Mouse (Mus musculus): ENCODE data around the gene Thg1l.

Thg1l gene

GRCm38 (mm10) chr11:45955127-45955627, at the start of gene Thg1l:
TSS of gene Thg1l (minus strand) at chr11:45955494.
- in situ Hi-C loops (cut with MseI, MboI), result no loop called here

- in situ Hi-C loops (cut with MseI, MboI), result no loop called here
Observed at GRCm38 (mm10) chr11:45992087-45992486, 36.8 kb upstream of the Thg1l start.

- in situ Hi-C loops (cut with MseI, MboI), result no loop called here
Observed at GRCm38 (mm10) chr11:45991604-45992003, 36.3 kb upstream of the Thg1l start.

- in situ Hi-C loops (cut with MseI, MboI), result no loop called here
Observed at GRCm38 (mm10) chr11:45980893-45981253, 25.6 kb upstream of the Thg1l start.

- in situ Hi-C loops (cut with MseI, MboI), result no loop called here
Observed at GRCm38 (mm10) chr11:45979946-45980892, 24.9 kb upstream of the Thg1l start, which contains the start of gene Sox30. TSS of gene Sox30 (plus strand) at chr11:45980310.

- in situ Hi-C loops (cut with MseI, MboI), result no loop called here
Observed at GRCm38 (mm10) chr11:45976061-45976460, 20.8 kb upstream of the Thg1l start.

GRCm38 (mm10) chr11:45974466-45974865, 19.2 kb upstream of the Thg1l start:
- in situ Hi-C loops (cut with MseI, MboI), result no loop called here

GRCm38 (mm10) chr11:45973635-45974034, 18.3 kb upstream of the Thg1l start:
- in situ Hi-C loops (cut with MseI, MboI), result no loop called here

GRCm38 (mm10) chr11:45968466-45968865, 13.2 kb upstream of the Thg1l start:
- in situ Hi-C loops (cut with MseI, MboI), result no loop called here

- in situ Hi-C loops (cut with MseI, MboI), result no loop called here
Observed at GRCm38 (mm10) chr11:45966896-45967295, 11.6 kb upstream of the Thg1l start.

GRCm38 (mm10) chr11:45960003-45960402, 4.7 kb upstream of the Thg1l start:
- in situ Hi-C loops (cut with MseI, MboI), result no loop called here

- in situ Hi-C loops (cut with MseI, MboI), result no loop called here
Observed at GRCm38 (mm10) chr11:45959598-45959997, 4.3 kb upstream of the Thg1l start.

GRCm38 (mm10) chr11:45947491-45947890, 7.8 kb downstream of the Thg1l start:
- in situ Hi-C loops (cut with MseI, MboI), result no loop called here

- in situ Hi-C loops (cut with MseI, MboI), result no loop called here
Observed at GRCm38 (mm10) chr11:45946796-45947195, 8.5 kb downstream of the Thg1l start.

- in situ Hi-C loops (cut with MseI, MboI), result no loop called here
Observed at GRCm38 (mm10) chr11:45944643-45945156, 10.6 kb downstream of the Thg1l start, which contains the start of gene Lsm11. TSS of gene Lsm11 (minus strand) at chr11:45944935.

- in situ Hi-C loops (cut with MseI, MboI), result no loop called here
Observed at GRCm38 (mm10) chr11:45943891-45944642, 11.2 kb downstream of the Thg1l start.

GRCm38 (mm10) chr11:45943108-45943705, 12.1 kb downstream of the Thg1l start:
- in situ Hi-C loops (cut with MseI, MboI), result no loop called here

GRCm38 (mm10) chr11:45942281-45942680, 13.0 kb downstream of the Thg1l start:
- in situ Hi-C loops (cut with MseI, MboI), result no loop called here

- in situ Hi-C loops (cut with MseI, MboI), result no loop called here
Observed at GRCm38 (mm10) chr11:45938917-45939316, 16.4 kb downstream of the Thg1l start.

GRCm38 (mm10) chr11:45937478-45937877, 17.8 kb downstream of the Thg1l start:
- in situ Hi-C loops (cut with MseI, MboI), result no loop called here

GRCm38 (mm10) chr11:45932771-45933170, 22.5 kb downstream of the Thg1l start:
- in situ Hi-C loops (cut with MseI, MboI), result no loop called here

GRCm38 (mm10) chr11:45929541-45929940, 25.8 kb downstream of the Thg1l start:
- in situ Hi-C loops (cut with MseI, MboI), result no loop called here
